Mouse (Mus musculus): ENCODE measurements around the gene Maf.

DNA sequence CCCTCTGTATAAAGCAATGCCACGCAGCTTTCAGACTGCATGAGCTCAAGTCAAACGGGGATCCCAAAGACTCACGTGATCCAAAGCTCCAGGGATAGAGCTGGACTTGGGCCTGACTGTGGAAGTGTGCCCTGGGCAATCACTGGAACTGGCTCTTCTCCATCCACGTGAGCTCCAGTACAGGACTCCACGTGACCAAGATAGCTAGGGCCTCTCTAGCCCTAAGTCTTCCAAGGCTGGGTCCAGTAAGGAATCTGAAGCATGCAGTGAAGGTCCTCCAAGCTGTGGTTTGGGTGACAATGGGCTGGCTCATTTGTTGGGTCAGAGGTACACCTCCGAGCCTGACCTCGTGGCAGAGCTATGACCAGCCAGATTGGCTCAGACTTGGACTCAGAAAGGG, 11.5 kb upstream of the Maf start:
- no peak for TF ChIP-seq TAL1 (IDR thresholded peaks at IDR 0.05; ENCODE audit: low read length)
- no peak for TF ChIP-seq GATA1 (IDR thresholded peaks at IDR 0.05; ENCODE audit: low read length)

Measured in erythroblast, embryonic 14.5 days (primary cell).